Mouse (Mus musculus) heart, postnatal 25 days (tissue): Measurements from ENCODE around the gene Olfr68. TPM values are rescaled to one million over a fixed set of nuclear protein-coding genes. Genes with fewer than 3 reads are reported as not detected.
"Not testable (repeated sequence)": the region's sequence is repeated elsewhere in the genome, so short reads cannot be mapped to it uniquely, and the experiment has no call there.

Experiments used
- DNase-seq: peaks from one replicate; pipeline ENCODE4 v3.0.0; 2022; ENCODE audit warnings: low spot score
- intact Hi-C: fragments of 180-260 bp; cut with DNase I; formaldehyde crosslinking; loops from one replicate; pipeline ENCODE4 v1.15.1; 2025
- total RNA-seq, 2 experiments: library from RNA; stranded (reverse); gene quantifications; 2 replicates each; pipeline ENCODE4 v1.2.3; 2021

Gene Olfr68
- not detected for total RNA-seq

DNA sequence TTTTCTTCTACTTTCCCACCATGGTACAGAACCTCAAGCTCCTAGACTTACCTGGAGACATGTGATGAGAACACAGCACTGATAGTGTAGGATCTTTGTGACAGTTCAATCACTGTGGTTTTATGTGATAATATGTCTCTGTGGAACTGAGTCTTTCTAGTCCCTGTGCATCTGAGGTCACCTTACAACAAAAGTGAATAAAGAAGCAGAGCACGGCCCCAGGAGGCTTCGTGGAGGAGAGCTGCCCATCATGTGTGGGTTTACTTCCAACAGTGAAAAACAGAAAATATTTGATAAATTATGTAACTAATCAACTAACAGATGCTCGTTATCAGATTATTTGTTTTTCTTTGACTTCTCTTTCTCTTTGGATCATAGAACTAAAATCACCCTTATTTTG, at the start of gene Olfr68:
Olfr68 (minus strand) TSS at position 101 of the 400 bp plus-strand sequence.
- DNase-seq, result no peak
- intact Hi-C loops, result no loop called here

DNA sequence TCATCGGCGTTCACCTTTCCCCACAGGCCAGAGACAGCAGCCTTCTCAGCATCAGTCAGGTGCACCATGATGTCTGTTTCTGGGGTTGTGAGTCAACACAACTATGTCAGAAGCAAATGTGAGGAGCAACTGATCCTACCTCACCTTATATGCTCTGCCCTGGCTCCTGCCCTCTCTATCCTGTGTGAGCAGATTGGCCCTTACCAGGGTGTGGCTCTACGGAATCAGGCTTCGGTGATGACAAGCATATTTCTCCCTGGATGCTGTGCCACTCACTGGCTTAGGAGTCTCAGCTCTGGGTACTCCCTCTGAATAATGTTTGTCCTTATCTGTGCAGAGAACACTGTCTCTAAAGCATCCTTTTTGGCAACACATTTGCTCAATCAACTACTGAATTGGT, 48.3 kb upstream of the Olfr68 start, which contains the start of gene Hbb-bs:
Hbb-bs (minus strand) TSS at position 289 of the 400 bp plus-strand sequence.
- intact Hi-C loops, result no loop called here
- DNase-seq, result no peak

DNA sequence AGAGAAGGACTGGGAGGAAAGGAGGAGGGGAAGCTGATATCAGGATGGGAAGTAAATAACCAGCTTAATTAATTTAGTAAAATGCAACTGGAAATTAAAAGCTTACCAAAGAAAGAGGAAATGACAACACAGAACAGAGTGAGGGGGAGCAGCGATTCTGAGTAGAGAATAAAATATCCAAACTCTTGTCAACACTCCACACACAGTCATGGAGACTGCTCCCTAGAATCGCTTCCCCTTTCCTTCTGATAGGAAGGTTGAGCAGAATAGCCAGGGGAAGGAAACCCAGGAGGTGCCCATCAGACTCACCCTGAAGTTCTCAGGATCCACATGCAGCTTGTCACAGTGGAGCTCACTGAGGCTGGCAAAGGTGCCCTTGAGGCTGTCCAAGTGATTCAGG, 47.6 kb upstream of the Olfr68 start:
- DNase-seq, intact Hi-C loops: not testable (repeated sequence)

DNA sequence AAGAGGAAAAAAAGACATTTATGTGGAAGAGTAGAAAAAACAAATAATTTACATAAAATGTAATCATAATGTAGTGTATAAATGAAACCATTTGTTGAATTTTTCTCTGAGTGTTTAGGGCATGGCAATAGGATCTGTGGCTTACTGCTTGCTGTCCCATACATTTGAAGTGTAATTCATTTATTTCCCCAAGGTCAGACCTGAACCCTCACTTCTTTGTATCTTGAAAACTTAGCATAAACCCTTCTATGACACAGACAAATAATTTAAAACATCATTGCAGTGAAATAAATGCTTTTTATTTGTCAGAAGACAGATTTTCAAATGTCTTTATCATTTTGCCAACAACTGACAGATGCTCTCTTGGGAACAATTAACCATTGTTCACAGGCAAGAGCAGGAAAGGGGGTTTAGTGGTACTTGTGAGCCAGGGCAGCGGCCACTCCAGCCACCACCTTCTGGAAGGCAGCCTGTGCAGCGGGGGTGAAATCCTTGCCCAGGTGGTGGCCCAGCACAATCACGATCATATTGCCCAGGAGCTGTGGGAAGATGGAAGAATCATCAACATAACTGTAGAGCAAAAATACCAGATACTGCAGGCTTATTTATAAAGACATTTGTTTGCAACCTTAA, 46.9 kb upstream of the Olfr68 start:
- intact Hi-C loops, result no loop called here
- no peak for DNase-seq

DNA sequence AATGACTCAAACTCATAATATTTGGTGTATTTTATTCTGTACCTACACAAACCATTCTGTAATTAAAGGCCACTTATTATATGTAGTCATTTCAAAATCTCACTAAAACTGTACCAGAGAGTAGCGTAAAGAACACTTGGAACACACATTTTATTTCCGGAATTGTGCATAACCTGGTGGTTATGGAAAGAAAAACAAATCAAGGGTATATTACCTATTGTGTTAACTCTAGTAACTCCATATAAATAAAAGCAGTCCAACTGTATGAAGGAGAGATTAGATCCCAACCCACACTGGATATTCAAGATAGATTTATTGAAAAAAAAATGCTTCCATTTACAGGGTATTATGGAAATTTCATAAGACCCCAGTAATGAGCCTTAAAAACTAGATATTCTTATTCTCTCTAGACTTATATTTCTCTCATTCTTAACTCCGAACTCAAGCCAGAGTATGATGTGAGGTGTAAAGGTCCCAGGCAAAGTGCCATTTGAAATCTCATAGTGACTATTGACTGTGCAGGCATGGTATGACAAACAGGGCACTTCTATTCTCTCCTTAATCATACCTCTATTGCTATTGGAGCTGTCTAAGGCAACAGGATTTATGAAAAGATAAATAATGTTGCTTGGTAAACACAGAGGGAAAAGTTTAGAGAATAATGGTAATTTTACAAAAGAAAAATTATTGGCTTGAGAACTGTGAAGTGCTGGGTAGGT, 46.2 kb upstream of the Olfr68 start:
- no peak for DNase-seq
- intact Hi-C loops, result no loop called here

DNA sequence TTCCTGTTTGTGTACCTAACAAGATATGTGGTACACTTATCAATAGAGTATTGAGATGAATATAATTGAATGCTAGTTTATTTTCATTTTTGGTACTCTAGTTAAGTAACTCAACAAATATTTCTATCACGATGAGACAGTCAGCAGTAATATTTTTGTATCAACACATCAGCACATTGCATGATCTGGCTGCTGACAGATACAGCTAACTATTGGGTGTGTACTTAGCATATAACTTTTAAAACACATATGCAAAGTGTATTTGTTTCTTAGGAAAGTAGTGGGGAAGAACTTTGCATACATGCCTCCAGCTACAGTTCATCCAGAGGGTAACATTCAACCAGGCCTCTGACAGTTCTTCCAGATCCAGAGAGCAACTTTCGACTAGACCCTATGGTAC, 45.1 kb upstream of the Olfr68 start:
- DNase-seq, result no peak
- intact Hi-C loops, result no loop called here

DNA sequence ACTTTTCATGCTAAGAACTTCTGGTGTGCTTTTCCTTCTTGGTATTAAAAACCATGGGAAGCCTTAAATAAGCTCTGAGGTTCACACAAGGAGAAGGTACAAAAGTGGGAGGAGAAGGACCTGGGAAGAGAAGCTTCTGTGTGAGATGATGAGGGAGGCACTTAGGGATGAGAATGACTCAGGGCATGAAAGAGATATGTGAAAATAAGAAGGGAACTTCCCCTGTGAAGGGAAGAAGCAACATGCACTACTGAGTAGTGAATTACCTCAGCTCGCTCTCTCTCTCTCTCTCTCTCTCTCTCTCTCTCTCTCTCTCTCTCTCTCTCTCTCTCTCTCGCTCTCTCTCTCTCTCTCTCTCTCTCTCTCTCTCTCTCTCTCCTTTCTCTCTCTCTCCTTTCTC, 35.6 kb upstream of the Olfr68 start:
- DNase-seq, intact Hi-C loops: not testable (repeated sequence)

DNA sequence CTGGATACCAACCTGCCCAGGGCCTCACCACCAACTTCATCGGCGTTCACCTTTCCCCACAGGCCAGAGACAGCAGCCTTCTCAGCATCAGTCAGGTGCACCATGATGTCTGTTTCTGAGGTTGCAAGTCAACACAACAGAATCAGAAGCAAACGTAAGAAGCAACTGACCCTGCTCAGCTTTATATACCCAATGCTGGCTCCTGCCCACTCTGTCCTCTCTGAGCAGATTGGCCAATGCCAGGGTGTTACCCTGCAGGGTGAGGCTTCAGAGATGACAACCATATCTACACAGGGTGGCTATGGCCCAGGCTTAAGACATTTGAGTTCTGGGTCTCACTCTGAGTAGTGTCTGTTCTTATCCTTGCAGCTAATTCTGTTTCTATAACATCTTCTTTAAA, 34.3 kb upstream of the Olfr68 start, which contains the start of gene Hbb-bt:
Hbb-bt (minus strand) TSS at position 231 of the 400 bp plus-strand sequence.
- DNase-seq, result no peak
- intact Hi-C loops, result no loop called here

DNA sequence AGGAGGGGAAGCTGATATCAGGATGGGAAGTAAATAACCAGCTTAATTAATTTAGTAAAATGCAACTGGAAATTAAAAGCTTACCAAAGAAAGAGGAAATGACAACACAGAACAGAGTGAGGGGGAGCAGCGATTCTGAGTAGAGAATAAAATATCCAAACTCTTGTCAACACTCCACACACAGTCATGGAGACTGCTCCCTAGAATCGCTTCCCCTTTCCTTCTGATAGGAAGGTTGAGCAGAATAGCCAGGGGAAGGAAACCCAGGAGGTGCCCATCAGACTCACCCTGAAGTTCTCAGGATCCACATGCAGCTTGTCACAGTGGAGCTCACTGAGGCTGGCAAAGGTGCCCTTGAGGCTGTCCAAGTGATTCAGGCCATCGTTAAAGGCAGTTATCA, 33.7 kb upstream of the Olfr68 start:
- intact Hi-C loops, DNase-seq: not testable (repeated sequence)

DNA sequence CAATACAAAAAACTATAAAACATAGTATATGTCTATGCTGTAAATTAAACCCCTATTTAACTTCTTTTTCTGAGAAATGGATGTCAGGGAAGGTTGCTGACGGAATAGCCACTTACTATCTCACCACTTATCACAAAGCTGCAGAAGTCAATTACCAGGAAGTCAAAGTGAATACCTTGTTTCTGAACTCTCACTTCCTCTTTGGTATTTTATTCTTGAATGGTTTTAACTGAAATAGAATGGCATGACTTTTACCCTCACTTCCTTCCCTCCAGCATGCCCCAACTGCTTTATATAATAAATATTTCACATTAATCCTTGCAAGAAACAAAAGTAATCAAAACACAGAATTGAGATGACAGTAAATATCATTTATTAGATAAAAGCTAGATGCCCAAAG, 32.7 kb upstream of the Olfr68 start:
- DNase-seq, result no peak
- intact Hi-C loops, result no loop called here

DNA sequence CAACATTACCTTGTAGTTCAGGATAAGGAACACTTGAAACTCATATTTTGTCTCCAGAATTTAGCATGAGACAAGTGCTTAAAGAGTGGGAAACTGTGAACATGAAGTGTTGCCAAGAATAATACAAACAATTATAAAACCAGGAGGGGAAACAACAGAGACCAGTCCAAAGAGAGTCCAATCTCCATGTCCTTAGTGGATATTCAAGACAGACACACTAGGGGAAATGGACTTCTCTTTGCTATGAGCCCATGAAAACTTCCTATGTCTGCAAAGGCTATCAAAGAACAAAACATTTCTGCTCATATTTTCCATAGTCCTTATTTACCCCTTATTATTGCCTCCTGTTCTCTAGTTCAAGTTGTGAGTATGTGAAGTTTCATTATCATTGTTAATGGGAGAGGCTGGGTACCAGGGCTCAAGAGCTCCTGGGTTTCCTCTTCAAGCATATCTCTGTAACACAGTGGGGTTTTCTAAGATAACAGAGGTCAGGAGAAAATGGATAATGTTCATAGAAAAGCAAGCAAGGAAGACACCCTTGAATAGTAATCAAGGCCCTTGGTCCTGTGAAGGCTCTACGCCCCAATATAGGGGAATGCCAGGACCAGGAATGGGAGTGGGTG, 31.8 kb upstream of the Olfr68 start:
- intact Hi-C loops, result no loop called here
- no peak for DNase-seq

DNA sequence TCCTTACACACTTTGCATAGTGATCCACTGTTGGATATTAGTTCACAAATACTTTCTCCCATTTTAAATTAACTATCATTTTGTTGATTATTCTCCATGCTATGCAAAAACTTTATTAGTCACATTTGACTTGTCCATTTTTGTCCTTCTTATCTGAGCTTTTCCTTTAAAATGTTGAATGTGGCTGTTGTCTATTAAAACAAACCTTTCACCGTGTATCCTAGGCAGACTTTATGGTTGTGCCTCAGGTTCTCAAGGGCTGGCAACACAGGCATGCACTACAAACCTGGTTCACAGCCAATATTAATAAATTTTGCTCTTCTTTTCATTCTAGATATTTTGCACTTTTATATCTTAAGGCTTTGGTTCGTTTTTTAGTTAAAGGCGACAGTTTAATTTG, 31.2 kb upstream of the Olfr68 start:
- DNase-seq, result no peak
- intact Hi-C loops, result no loop called here

DNA sequence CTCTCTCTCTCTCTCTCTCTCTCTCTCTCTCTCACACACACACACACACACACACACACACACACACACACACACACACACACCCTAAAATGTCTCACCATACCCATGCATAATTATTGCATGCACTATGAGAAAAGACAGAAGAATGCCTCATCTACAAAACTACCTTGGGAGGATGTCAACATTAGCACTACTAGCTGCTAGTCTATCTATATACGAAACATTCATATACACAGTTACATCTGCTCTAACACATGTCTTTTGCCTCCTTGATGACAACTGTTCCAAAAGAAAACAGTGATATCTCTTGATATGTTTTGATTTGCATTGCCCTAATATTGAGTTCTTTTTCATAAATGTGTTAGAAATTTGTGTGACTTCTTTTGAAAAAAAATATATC, 30.8 kb upstream of the Olfr68 start:
- intact Hi-C loops, result no loop called here
- DNase-seq, result no peak

DNA sequence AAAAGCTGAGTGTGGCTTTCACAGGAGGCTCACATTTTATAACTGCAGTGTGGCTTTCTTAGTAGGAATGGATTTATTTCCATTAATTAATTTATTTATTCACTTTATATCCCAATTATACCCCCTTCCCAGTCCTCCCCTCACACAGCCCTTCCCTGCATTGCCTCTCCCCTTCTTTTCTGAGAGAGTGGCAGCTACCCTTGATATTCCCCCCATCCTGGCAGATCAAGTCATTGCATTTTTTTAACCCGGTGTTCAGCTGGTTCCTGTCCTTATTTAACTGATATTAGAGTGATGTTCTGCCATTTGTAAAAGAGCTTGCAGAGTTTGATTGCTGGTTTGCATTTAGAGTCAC, 30.3 kb upstream of the Olfr68 start:
- DNase-seq, result no peak
- intact Hi-C loops, result loop anchor here (5.0 kb wide), 1 partner anchor 1302 kb away; no protein-coding TSS in a partner anchor

DNA sequence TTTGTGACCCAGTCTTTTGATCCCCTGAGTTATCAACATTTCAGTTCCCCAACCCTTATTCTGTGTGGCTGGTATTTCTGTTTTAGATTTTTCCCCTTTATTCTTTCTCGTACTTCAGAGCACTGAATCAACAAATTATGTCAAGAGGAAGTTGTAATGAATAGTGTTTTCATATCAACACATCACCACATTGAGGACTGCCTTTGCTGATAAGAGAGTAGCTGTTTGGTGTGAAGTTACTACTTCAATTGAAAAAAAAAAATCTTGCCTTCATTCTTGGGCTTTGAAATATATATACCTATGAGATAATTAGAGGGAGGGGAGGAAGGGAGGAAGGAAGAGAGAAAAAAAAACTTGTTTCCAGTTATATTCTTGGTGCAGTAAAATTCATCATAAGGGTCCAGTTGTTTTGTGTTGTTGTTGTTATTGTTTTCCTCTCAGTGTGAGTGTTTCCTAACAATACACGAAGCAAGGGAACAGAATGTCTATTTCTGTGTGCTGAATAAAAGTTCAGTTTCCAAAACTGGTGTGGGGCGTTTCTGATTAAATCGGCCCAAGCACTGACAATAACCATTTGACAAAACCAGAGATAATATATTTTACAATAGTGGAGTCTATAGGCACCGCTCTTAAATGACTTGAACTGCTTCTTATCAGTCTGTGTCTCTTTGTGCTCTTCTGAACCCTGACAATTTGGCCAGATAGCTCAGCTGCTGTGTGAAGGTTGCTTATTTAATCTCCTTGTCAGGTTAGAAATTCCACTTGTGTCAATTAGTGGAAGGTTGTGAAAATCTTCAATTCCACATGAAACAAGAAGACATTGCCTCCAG, 29.7 kb upstream of the Olfr68 start:
- no peak for DNase-seq
- intact Hi-C loops, result loop anchor here (5.0 kb wide), 1 partner anchor 1302 kb away; no protein-coding TSS in a partner anchor

DNA sequence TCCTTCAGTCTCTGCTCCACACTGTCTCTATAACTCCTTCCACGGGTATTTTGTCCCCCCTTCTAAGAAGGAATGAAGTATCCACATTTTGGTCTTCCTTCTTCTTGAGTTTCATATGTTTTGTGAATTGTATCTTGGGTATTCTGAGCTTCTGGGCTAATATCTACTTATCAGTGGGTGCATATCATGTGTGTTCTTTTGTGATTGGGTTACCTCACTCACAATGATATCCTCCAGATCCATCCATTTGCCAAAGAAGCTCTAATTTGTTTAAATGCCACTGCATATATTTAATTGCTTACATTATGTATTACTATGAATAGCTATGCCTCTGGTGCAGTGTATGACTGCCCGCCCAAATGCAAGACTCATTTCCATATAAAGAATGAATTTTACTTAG, 28.6 kb upstream of the Olfr68 start:
- intact Hi-C loops, result loop anchor here (5.0 kb wide), 1 partner anchor 1301 kb away; no protein-coding TSS in a partner anchor
- DNase-seq, result not testable (repeated sequence)

DNA sequence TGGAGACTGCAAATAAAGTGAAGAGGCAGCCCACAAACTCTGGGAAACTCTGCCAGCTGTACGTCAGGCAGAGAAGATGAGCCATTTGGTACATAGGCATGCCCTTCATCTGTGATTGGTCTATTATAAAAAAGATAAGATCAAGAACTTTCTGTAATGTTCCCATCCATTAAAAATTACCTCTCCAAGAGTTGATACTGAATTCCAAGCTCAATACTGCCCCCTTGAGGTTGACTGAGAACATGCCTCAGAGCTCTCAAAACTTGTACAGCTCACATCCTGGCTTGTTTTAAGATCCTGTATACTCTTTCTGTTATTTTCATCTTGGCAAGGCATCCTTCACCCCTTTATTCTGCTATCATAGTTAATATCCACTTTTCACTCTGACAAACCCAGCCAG, 27.4 kb upstream of the Olfr68 start:
- no peak for DNase-seq
- intact Hi-C loops, result loop anchor here (5.0 kb wide), 1 partner anchor 1300 kb away; no protein-coding TSS in a partner anchor

DNA sequence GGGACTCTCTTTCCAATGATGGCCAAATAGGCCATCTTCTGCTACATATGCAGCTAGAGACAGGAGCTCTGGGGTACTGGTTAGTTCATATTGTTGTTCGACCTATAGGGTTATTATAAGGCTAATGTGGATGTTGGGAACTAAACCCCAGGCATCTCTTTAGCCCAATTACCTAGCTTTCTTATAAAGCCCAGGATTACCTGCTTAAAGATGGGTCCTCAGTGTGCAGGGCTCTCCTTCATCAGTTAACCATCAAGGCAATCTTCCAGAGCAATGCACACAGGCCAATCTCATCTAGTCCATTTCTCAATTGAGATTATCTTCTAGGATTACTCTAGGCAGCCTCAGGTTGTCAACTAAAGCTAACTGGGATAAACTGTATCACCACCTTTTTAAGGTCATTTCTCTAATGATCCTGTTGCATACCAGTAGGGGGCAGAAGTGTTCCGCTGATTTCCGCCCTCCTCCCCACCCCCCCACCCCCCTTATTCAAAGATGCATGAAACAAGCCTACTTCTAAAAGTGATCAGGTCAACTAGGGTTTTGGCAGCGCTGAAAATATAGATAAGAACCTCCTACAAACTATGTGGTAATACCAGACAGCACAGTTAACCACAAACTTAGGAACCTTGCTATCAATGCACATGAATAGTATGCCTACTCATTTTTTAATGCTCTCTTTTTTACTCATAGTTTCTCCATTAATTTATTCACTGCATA, 13.3 kb upstream of the Olfr68 start:
- intact Hi-C loops, result loop anchor here (1.0 to 5.0 kb wide), 3 partner anchors 79 to 150 kb away; no protein-coding TSS in a partner anchor
- no peak for DNase-seq

DNA sequence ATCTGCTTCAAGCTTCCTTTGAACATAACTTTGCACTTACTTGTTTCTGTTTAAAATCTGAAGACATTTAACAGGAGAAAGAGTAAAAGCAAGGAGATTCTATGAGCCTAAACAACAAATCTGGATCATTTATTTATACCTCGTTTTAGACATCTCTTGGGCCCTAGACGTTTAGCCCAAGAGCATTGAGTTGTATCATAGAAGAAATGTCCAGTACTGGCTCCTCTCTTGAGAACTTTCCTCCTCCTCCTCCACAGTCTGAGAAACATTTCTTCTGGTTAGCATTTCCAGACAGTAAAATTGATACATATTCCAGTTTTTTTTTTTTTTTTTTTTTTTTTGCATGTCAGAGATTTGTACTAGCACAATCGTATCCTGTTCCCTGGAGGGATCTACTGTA, 12.2 kb upstream of the Olfr68 start, which contains the start of gene Olfr67:
Olfr67 (minus strand) TSS at position 101 of the 400 bp plus-strand sequence.
- DNase-seq, result no peak
- intact Hi-C loops, result loop anchor here (2.0 to 5.0 kb wide), 2 partner anchors 81 to 151 kb away; no protein-coding TSS in a partner anchor
